Mouse (Mus musculus) c-Kit-positive CD71-negative TER-119-negative erythroid progenitor cells, embryonic 14.5 days (primary cell): Measurements from ENCODE around the gene Acap3.

Experiments
- DNase-seq: peaks from one replicate; pipeline ENCODE4 v3.0.0-alpha.2; 2013; ENCODE audit warnings: low read depth

The Acap3 gene

DNA sequence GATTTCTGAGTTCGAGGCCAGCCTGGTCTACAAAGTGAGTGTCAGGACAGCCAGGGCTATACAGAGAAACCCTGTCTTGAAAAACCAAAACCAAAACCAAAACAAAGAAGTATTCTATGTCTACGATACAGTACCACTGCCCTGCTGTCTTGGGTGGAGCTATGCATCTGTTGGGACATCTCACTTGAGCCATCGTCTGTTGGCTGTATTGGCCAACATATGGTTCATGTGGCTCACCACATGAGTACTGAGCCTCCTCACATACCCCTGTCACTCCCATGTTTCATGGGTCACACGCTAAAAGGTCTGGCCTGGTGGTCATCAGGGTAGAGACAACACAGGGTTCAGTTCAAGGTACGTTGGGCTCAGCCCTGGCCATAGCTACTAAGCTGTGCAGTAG, 5.3 kb upstream of the Acap3 start:
- DNase-seq, result no peak

GRCm38 (mm10) chr4:155887674-155888073, 3.9 kb upstream of the Acap3 start:
- no peak for DNase-seq

DNA sequence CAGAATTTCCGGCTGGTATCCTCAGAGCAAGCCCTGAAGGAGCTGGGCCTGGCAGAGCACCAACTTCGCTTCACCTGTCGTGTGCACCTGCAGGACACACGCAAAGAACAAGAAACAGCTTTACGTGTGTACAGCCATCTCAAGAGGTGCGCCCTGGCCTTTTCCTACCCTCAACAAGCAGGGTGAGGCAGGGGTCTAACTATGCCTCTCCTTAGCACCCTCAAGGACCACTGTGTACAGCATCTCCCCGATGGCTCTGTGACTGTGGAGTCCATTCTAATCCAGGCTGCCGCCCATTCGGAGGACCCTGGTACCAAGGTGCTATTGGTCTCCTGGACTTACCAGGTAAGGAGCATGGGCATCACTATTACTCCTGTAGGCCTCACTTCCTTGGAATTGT, 3.4 kb upstream of the Acap3 start:
- DNase-seq, result no peak

DNA sequence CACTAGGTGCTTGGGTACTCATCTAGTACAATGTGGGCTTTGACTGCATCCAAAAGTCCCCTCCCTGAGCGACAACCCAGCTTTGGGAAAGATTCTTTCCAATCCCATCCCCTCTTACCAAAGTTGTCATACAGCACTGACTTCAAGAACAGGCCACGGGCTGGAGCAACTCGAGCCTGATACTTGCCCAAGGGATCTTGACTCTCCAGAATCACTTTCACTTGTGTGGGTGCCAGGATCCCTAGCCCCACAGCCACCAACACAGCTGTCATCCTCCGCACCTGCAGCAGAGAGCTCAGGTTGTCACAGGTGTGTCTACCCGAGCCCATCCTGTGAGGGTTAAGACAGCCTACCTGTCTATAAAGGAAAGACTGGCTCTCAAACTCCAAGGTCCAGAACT, 2.3 kb upstream of the Acap3 start:
- DNase-seq, result no peak

DNA sequence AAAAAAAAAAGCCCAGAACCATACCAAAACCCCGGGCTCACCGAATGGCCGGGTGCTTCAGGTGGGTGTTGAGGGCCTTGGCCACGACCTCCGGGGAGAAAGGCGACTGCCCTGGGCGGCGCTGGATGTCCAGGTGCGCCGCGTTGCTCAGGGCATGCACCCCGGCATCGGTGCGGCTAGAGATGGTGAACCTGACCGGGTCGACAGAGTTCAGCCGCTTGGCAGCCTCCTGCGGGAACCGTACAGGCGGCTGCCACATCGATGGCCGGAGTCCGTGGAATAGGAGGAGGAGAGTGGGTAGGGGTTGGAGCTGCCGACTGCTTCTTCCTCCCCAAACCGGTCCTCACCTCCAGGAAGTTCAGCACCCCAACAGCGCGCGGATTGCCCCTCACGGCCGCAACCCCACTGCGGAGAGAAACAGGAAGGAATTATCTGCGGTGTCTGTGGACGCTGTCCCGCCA, 581 bp upstream of the Acap3 start:
- no peak for DNase-seq

- DNase-seq, result peak; percentile 60
Measured at GRCm38 (mm10) chr4:155892017-155892416, 395 bp downstream of the Acap3 start.

- no peak for DNase-seq
Measured at GRCm38 (mm10) chr4:155892438-155893211, 1.0 kb downstream of the Acap3 start.

- DNase-seq, result no peak
Measured at GRCm38 (mm10) chr4:155893212-155893690, 1.6 kb downstream of the Acap3 start.

GRCm38 (mm10) chr4:155894311-155894881, 2.8 kb downstream of the Acap3 start:
- DNase-seq, result peak; percentile 61

GRCm38 (mm10) chr4:155895216-155895615, 3.6 kb downstream of the Acap3 start:
- no peak for DNase-seq

DNA sequence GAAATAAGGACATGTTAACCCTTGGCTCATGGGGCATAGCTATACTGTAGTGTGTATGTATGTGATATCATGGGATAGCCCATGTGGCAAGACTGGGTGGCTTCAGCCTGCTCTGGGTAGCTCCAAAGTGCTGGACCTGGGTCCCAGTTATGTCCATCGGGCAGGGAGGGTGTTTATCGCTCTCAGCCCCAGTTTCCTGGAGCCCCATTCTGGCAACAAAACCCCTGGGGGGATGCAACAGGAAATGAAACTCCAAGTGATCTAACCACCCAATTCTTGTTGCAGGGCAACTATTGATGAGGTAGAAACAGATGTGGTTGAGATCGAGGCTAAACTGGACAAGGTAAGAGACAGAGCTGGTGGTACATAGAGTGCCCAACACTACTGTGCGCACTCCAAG, 4.2 kb downstream of the Acap3 start:
- DNase-seq, result no peak

DNA sequence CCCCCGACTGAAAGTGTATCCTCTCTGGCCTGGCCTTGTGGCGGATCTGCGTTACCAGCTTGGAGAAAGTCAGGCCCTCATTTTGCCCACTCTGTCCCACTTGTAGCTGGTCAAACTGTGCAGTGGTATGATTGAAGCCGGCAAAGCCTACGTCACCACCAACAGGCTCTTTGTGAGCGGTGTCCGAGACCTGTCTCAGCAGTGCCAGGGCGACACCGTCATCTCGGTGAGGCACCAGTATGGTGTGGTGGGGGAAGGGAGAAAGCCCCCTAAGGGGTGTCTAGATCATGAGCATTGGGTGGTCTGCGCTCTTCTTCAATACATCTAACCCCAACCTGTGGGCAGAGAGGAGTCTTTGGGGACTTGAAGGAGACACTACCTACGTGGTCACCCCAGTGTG, 4.8 kb downstream of the Acap3 start:
- DNase-seq, result no peak

- no peak for DNase-seq
Measured at GRCm38 (mm10) chr4:155898318-155898717, 6.7 kb downstream of the Acap3 start.

DNA sequence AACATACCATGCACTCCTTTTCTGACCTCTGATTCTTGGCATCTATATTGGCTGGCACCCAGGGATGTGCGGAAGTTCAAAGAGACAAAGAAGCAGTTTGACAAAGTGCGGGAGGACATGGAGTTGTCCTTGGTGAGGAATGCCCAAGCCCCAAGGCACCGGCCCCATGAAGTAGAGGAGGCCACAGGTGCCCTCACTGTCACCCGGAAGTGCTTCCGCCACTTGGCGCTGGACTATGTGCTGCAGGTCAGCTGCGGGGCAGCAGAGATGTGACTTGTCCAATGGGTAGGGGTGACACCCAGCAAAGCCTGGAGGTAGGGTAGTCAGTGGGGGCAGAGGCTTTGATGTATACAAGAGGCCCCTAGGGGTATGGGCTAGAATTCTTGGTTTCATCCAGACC, 7.7 kb downstream of the Acap3 start:
- no peak for DNase-seq

DNA sequence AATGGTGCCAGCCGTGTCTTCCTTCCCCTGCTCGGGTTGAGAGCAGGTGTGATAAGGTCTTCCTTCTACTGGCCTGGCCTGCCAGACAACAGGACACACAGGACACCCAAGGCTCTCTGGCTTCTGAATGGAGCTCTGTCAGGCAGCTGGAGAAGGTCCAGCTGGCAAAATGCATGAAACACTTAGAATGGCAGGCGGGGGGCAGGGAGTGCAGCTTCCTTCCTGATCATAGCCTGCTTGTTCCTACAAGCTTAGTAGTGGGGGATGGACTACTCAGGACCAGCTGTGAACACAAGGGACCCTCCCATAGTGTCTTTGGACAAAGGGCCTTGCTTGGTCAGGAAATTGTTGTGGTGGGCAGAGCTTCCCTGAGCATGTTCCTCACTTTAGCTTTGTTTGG, 9.6 kb downstream of the Acap3 start:
- no peak for DNase-seq

- no peak for DNase-seq
Measured at GRCm38 (mm10) chr4:155903246-155903645, 11.6 kb downstream of the Acap3 start.

DNA sequence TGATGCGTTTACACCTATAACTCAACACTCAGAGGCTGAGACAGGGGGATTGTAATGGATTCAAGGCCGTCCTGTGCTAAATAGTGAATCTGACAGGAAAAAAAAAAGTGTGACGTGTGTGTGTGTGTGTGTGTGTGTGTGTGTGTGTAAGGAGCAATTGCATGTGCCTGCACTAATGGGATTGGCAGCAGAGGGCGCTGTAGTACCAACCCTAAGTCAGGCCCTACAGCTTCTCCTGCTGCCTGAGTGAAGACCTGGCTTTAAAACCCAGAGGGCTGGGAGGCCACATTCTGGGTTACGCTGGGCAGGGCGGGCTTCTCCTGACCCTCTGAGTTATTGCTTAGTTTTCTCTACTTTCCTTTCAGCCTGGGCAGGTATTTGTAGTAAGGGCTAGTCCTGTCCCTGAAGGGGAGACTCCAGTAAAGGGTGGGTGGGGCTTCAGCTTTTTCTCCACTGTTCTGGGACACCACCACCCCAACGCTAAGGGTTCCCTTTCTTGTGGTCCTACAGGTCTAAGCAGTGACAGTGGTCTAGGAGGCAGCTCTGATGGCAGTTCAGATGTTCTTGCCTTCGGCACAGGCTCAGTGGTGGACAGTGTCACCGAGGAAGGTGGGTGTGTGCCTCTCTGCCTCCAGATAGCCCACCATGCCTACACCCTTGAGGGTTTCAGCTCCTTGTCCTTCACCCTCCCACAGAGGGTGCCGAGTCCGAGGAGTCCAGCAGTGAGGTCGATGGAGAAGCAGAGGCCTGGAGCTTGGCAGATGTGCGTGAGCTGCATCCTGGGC, 12.9 kb downstream of the Acap3 start:
- no peak for DNase-seq

- DNase-seq, result no peak
Measured at GRCm38 (mm10) chr4:155905634-155906033, 14.0 kb downstream of the Acap3 start.

DNA sequence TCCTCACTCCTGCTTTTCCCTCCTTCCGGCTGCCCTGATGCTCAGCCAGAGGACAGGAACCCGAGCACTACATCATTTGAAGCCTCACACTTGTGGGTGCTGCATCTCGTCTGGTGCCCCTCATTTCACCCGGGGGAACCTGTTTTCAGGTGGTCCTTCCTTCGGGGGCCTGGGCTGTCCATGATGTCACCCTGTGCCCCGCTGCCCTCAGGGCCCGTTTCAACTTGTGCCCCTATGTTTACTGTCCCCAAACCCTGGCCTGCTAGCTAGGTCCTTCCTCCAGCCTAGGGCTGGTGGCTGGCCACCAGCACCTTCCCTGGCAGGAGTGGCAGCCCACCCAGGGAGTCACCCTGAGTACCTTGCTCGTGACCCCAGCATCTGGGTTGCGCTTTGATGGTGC, 14.5 kb downstream of the Acap3 start:
- no peak for DNase-seq

GRCm38 (mm10) chr4:155907003-155907402, 15.4 kb downstream of the Acap3 start:
- no peak for DNase-seq

DNA sequence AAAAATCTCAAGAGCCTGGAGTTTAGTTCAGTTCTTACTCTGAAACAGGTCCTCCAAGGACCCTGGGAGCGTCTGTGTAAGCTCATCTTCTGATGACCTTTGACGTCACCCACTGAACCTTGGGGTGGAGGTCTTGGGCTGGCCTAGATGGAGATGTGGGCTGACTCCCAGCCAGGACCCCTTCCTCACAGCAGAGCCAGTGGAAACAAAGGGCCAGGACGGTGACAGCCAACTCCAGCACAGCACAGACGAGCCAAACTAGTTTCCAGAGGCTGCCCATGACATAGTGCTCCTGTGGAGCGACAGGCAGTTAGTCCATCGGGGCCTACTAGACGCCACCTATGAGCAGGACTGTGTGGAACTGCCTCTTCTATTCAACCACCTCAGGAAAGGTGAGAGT, 16.7 kb downstream of the Acap3 start:
- no peak for DNase-seq

- no peak for DNase-seq
Measured at GRCm38 (mm10) chr4:155908751-155909150, 17.1 kb downstream of the Acap3 start.

GRCm38 (mm10) chr4:155932031-155932430, 40.4 kb downstream of the Acap3 start:
- no peak for DNase-seq
